Mouse (Mus musculus) kidney, adult 2 months (tissue): Measurements from ENCODE around the gene Irgm1. TPM values are rescaled to one million over a fixed set of nuclear protein-coding genes. Genes with fewer than 3 reads are reported as not detected.
"Not testable (repeated sequence)": the region's sequence is repeated elsewhere in the genome, so short reads cannot be mapped to it uniquely, and the experiment has no call there.

Experiments
- DNase-seq: peaks from one replicate; pipeline ENCODE4 v3.0.0; 2021
- H3K27ac ChIP-seq: fragments of 200-500 bp; 2 replicates; pipeline ENCODE4 v1.5.1; 2012; ENCODE audit warnings: low read depth, low read length, control low read depth, inconsistent platforms; ENCODE audit not compliant: insufficient read depth
- H3K27me3 ChIP-seq: fragments of 200-500 bp; replicated peaks from 2 replicates; pipeline ENCODE4 v1.6.1; 2012; ENCODE audit warnings: mild to moderate bottlenecking, moderate library complexity, low read length, inconsistent platforms; ENCODE audit not compliant: control insufficient read depth, insufficient read depth
- H3K36me3 ChIP-seq: fragments of 200-500 bp; 2 replicates; pipeline ENCODE4 v1.6.1; 2012; ENCODE audit warnings: mild to moderate bottlenecking, moderate library complexity, low read length, inconsistent platforms; ENCODE audit not compliant: control insufficient read depth, insufficient read depth
- H3K4me1 ChIP-seq: fragments of 200-500 bp; 2 replicates; pipeline ENCODE4 v1.6.1; 2011; ENCODE audit warnings: low read length; ENCODE audit not compliant: control insufficient read depth, insufficient read depth
- H3K4me3 ChIP-seq: fragments of 200-500 bp; 2 replicates; pipeline ENCODE4 v1.5.1; 2011; ENCODE audit warnings: mild to moderate bottlenecking, low read depth, low read length, control low read depth; ENCODE audit not compliant: insufficient read depth
- CTCF ChIP-seq: fragments of 200-500 bp; conservative IDR thresholded peaks from 2 replicates; pipeline ENCODE4 v1.5.1; 2011; ENCODE audit warnings: low read depth, mild to moderate bottlenecking, control low read depth, low read length, moderate library complexity, mixed read lengths; ENCODE audit not compliant: insufficient read depth, insufficient read length
- POLR2A ChIP-seq: fragments of 200-500 bp; IDR thresholded peaks from one replicate; pipeline ENCODE4 v1.6.1; 2011; ENCODE audit warnings: low read depth, low read length, control low read depth
- WGBS: fragments of 180-500 bp; shearing (Covaris S2); methylation state at CpG from one replicate; pipeline ENCODE4 v1.1.7; 2018; 5-methylcytosine and 5-hydroxymethylcytosine counted together
- polyA plus RNA-seq: library from polyadenylated mRNA; depleted of rRNA; stranded (reverse); fragments of >200 nt; gene quantifications from 2 replicates; pipeline ENCODE4 v1.2.3, GENCODE M21; 2012

Gene Irgm1
- polyA plus RNA-seq, 1 experiment = 28.2 TPM

DNA sequence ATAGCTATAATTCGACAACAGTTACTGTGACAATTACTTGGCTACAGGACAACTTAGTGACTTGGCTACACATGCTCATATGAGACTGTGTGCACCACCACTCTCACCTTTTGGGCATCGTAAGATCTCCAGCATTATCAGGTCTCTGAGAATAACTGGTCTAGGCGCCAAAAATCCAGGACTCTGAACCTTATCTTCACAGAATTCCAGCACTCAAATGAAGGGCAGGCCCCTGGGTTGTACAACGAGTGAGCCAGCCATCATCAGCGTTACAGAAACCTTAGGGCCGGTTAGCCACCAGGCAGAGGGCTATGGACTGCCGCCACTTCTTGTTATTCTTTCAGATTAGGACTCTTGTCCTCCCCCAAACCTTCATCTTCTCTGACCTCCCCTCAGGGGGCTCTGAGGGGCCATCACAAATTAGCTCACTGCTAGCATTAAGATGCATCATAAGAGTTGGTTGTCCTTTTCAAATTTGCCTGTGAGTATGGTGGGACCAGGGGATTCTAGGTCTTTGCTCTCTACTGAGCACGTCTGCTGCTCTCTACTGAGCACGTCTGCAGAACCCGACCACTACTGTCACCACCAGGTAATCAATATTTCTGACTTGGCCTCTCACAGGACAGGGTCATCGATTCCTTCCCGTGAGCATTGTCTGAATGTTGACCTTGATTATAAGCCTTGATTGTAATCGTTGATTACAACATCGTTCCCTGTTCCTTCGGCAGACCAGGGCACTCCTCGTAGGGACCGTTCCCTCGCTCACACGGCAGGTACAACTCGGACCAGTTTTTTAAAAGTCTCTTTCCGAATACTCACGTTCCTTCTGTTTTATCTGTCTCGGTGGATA is 18.6 kb downstream of the Irgm1 start:
- peaks cover 7% of the 10 kb centered on the region; the same call in 1 of the 2 replicates for H3K4me1 ChIP-seq
- DNase-seq = peak; percentile 39
- no peaks in the 10 kb centered on the region for H3K27me3 ChIP-seq
- TF ChIP-seq POLR2A (no peak), CTCF (no peak)
- 20% methylated on average over 23 of the region's 23 CpGs for WGBS
- peak overlapping the region; percentile 1; the same call in 1 of the 2 replicates for H3K27ac ChIP-seq
- peak overlapping the region; percentile 35 for H3K4me3 ChIP-seq
- H3K36me3 ChIP-seq = no peaks in the 10 kb centered on the region

DNA sequence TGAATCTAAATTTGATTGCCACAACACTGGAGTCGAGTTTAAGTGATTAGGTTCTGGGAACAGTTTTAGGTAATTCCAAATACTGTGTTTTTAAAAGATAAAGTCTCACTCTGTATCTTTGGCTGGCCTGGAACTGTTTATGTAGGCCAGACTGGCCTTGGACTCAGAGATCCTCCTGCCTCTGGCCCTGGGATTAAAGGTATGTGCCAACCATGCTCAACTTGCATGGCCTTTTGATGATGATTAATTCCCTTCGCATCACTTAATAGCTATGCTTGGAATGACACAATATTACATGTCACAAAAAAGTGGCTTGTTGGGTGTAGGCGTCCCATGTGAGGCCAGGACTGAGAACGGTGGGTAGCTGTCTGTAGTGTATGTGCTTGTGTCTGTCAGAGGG is 19.3 kb downstream of the Irgm1 start:
- H3K27ac ChIP-seq = no peak overlapping the region
- H3K4me3 ChIP-seq = no peak overlapping the region
- H3K27me3 ChIP-seq = no peaks in the 10 kb centered on the region
- H3K36me3 ChIP-seq = no peaks in the 10 kb centered on the region
- no peak for TF ChIP-seq CTCF
- no peak for TF ChIP-seq POLR2A
- peaks cover 7% of the 10 kb centered on the region; the same call in 1 of the 2 replicates for H3K4me1 ChIP-seq
- DNase-seq = peak; percentile 24
- WGBS = 72% methylated on average over 4 of the region's 4 CpGs

DNA sequence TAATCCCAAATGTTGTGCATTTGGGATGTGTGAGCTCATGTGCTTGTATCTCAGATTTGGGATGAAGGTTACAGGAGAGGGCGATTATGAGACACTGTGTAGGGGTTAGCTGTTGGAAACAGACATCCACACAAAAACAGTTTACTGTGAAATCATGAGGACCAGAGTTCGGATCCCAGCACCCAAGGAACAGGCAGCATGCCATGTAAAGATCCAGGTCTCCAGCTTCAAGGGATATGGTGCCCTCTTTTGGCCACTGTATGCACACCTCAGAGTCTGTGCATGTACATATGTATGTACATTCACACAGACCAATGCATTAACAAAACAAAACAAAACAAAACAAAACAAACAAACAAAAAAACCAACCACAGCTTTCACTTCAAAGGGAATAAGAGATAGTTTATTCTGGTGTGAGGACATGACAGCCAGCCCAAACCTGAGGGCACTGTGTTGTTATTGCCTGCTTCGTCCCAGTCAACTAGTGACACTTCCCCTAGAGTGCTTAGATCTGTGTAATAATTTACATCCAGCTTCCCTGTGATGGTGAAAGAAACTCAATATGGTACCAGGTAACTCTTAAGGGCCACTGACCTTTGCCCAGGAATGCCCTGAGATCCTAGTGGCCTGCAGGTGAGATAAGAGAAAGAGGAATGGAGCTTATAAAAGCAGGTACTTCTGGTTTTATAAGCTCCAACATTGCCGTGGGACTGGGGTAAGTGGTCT is 20.1 kb downstream of the Irgm1 start:
- TF ChIP-seq CTCF (peak; percentile 43), POLR2A (no peak)
- 83% methylated on average over 4 of the region's 4 CpGs for WGBS

DNA sequence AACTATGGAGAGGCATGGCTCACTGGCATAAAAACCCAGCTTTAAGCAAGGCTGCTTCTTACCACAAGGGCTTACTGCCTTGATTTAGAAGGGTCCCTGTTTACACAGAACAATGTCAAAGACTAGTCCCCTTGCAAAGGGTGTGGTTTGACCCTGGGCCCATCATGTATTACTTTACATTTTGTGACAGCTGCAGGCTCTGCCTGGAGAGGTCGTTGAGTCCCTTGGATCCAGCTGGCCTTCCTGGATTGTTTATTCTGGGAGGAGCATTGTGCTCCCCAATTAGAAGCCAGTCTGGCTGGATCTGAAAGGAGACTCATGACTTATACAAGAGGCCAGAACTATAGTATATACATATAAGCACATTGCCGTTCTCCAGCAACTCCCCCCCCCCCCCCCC is 21.2 kb downstream of the Irgm1 start:
- no peaks in the 10 kb centered on the region for H3K27me3 ChIP-seq
- no peak for DNase-seq
- H3K27ac ChIP-seq = no peak overlapping the region
- peaks cover 10% of the 10 kb centered on the region for H3K4me1 ChIP-seq
- no peak overlapping the region for H3K4me3 ChIP-seq
- H3K36me3 ChIP-seq = no peaks in the 10 kb centered on the region
- WGBS = 53% methylated on average over 2 of the region's 2 CpGs
- TF ChIP-seq POLR2A (no peak), CTCF (no peak)

More for the DNA sequence above, 20.1 kb downstream of the Irgm1 start:
- no peaks in the 10 kb centered on the region for H3K36me3 ChIP-seq
- H3K4me1 ChIP-seq = peaks cover 7% of the 10 kb centered on the region; the same call in 1 of the 2 replicates
- H3K4me3 ChIP-seq = no peak overlapping the region
- H3K27me3 ChIP-seq = no peaks in the 10 kb centered on the region
- H3K27ac ChIP-seq = no peak overlapping the region
- DNase-seq = peak; percentile 53

DNA sequence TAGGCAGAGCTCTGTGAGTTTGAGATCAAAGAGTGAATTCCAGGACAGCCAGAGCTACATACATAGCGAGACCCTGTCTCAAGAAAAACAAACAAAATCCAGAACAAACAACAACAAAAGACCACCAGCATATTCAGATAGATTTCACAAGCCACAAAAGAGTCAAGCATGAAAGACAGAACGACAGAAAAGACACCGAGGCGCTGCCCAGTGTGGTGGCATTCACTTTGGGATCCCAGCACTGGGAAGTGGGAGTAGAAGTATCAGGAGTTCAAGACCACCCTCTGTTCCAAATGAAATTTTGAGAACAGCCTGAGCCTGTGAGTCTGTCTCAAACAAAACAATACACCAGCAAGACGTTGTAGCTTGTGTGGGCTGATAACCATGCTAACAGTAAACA is 24.6 kb downstream of the Irgm1 start:
- DNase-seq = no peak
- no peak overlapping the region for H3K27ac ChIP-seq
- H3K4me1 ChIP-seq = peaks cover 21% of the 10 kb centered on the region
- 78% methylated on average over 5 of the region's 5 CpGs for WGBS
- H3K27me3 ChIP-seq = no peaks in the 10 kb centered on the region
- no peak for TF ChIP-seq CTCF
- TF ChIP-seq POLR2A = no peak
- no peaks in the 10 kb centered on the region for H3K36me3 ChIP-seq
- no peak overlapping the region for H3K4me3 ChIP-seq

DNA sequence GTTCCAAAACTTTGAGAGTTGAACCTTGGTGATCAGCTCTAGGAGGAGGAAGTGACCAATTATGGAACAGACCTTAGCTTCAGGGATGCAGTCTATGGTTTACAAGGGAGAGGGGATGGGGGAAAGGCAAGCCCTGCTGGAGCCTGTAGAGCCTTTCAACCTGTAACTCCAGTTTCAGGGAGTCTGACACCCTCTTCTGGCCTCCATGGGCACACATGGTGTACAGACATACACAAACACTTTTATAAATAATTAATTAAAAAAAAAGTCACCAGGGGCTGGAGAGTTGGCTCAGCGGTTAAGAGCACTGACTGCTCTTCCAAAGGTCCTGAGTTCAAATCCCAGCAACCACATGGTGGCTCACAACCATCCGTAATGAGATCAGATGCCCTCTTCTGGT is 25.1 kb downstream of the Irgm1 start:
- H3K36me3 ChIP-seq, H3K4me3 ChIP-seq, H3K27me3 ChIP-seq, H3K27ac ChIP-seq: not testable (repeated sequence)
- peaks cover 26% of the 10 kb centered on the region for H3K4me1 ChIP-seq
- DNase-seq = peak; percentile 23
- WGBS = 60% methylated on average over 2 of the region's 2 CpGs

DNA sequence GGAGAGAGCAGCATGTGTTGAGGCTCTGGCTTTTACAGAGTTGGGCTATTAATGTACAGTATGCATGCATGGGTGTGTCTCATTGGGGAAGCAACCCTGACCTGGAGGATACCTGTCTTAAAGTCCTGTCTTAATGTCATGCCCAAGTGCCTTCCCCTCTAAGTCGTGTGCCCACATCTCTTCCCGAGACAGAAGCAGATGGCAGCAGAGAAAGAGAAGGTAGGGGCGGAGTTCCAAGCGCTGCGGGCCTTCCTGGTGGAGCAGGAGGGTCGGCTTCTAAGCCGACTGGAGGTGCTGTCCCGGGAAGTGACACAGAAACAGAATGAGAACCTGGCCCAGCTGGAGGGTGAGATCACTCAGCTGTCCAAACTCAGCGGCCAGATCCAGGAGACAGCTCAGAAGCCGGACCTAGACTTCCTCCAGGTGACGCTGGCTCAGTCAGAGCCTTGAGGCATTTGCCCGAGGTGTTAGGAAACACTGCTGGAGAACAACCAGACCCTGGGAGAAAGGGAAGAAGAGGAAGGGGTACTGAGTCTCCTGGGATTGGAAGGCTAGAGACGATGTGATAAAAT is 26.2 kb downstream of the Irgm1 start:
- 39% methylated on average over 13 of the region's 13 CpGs for WGBS
- Histone ChIP-seq H3K4me1 (peaks cover 26% of the 10 kb centered on the region), H3K4me3 (no peak overlapping the region), H3K36me3 (no peaks in the 10 kb centered on the region), H3K27me3 (no peaks in the 10 kb centered on the region), H3K27ac (peak overlapping the region; percentile 80)
- peak; percentile 34 for DNase-seq
- TF ChIP-seq POLR2A (no peak), CTCF (no peak)
